Mouse (Mus musculus): ENCODE results near the gene Ptgis. TPM values are rescaled to one million over a fixed set of nuclear protein-coding genes. Genes with fewer than 3 reads are reported as not detected.

Gene Ptgis
- polyA plus RNA-seq (2015; fragmentation: Nextera tagmentation; extraction: Ambion mirVana): 67.4 and 75.8 TPM in 2 replicates

DNA sequence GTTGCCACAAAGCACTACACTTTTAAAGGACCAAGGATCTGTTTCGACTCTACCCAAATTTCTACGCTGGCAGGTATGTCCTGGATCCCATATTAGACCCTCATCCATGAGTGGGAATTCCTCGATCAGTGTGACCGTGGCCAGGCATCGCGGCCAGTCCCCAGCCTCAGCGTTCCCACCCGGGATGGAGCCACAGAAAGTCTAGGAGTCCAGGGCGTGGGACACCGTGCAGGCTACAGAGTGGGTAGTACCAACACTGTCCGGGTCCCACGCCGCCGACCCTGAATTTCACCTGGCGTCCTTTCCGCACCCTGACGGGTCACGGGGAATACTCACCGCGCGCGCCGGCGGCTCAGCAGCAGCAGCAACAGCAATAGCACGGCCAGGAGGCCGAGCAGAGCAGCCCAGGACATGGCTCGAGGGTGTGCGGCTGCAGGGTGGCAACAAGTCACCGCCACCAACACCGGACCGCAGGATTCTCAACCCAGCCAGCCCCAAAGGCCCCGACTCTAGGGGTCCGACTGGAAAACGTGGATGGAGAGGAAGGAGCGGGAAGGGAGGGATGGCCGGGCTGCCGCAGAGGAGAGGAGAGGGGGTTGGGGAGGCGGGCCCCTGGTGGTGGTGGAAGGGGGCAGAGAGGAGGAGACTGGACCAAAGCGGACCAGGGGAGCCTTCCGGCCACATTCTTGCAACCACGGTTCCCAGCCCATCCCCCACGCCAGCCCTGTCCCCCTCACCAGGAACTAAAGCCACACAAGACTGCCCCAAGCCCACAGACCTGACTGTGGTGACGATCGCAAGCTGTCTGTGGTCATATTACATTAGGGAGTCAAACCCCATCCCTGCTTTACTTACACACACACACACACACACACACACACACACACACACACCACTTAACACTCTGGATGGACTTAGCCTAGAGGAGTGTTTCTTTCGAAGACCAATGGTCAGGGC, at the start of gene Ptgis:
Gene Ptgis, minus strand, starts transcription at position 597 of the 957 bp plus-strand sequence.

DNA sequence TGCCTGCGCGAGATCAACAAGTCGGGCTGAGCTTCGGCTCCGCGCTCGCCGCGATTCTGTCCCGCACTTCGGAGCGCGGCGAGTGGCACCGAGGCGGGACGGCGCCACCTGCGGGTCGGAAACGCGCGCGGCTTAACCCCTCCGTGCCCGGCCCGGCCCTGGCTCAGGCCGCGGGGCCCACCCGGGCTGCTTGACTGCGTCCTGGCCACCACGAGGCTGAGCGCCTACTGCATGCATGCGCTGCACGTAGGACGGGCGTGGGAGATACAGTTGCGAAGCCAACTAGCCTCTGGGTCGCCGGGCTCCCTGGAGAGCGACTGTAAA, 50.4 kb downstream of the Ptgis start, which contains the start of gene Kcnb1:
Gene Kcnb1, minus strand, starts transcription at position 80 of the 324 bp plus-strand sequence.

Other genes with a start within 250 kb of the Ptgis start
- gene Stau1, start 244.3 kb downstream of the Ptgis start, polyA plus RNA-seq (2015; fragmentation: Nextera tagmentation; extraction: Ambion mirVana): 36.7 and 45.1 TPM in 2 replicates
- 20.9 and 22.5 TPM in 2 replicates for gene Ddx27, start 225.4 kb downstream of the Ptgis start, polyA plus RNA-seq (2015; fragmentation: Nextera tagmentation; extraction: Ambion mirVana)
- gene Znfx1, start 177.6 kb downstream of the Ptgis start, polyA plus RNA-seq (2015; fragmentation: Nextera tagmentation; extraction: Ambion mirVana): 8.3 and 8.6 TPM in 2 replicates
- 3.6 and 3.9 TPM in 2 replicates for gene Kcnb1, start 50.4 kb downstream of the Ptgis start, polyA plus RNA-seq (2015; fragmentation: Nextera tagmentation; extraction: Ambion mirVana)
- gene B4galt5, start 108.6 kb upstream of the Ptgis start, polyA plus RNA-seq (2015; fragmentation: Nextera tagmentation; extraction: Ambion mirVana): 9.5 and 11.5 TPM in 2 replicates
- 10.6 and 11.5 TPM in 2 replicates for gene Slc9a8, start 181.1 kb upstream of the Ptgis start, polyA plus RNA-seq (2015; fragmentation: Nextera tagmentation; extraction: Ambion mirVana)